Mouse (Mus musculus) lung, embryonic 16.5 days (tissue): ENCODE measurements around the gene Slc30a4. TPM values are rescaled to one million over a fixed set of nuclear protein-coding genes. Genes with fewer than 3 reads are reported as not detected.
A peak's percentile ranks its signal among the peaks of the same experiment; 100 is the strongest.

Source experiments
- ATAC-seq: fragments of 200-750 bp; cut with Nextera tagmentation; 2 replicates; pipeline ENCODE4 v1.8.0; 2017; ENCODE audit warnings: low read depth, mild to moderate bottlenecking, moderate library complexity
- H3K27ac ChIP-seq: fragments of 300-500 bp; sonication (generic); 2 replicates; pipeline ENCODE4 v1.5.1; 2014; ENCODE audit warnings: mild to moderate bottlenecking, control low read depth, low read length
- H3K27me3 ChIP-seq: fragments of 300-500 bp; sonication (generic); 2 replicates; pipeline ENCODE4 v1.6.1; 2014; ENCODE audit warnings: low read depth, low read length, mixed read lengths; ENCODE audit not compliant: control insufficient read depth, insufficient read depth
- H3K36me3 ChIP-seq: fragments of 300-500 bp; sonication (generic); 2 replicates; pipeline ENCODE4 v1.6.1; 2014; ENCODE audit warnings: low read length; ENCODE audit not compliant: control insufficient read depth, insufficient read depth
- H3K4me1 ChIP-seq: fragments of 300-500 bp; sonication (generic); replicated peaks from 2 replicates; pipeline ENCODE4 v1.6.1; 2014; ENCODE audit warnings: low read length, mixed read lengths; ENCODE audit not compliant: control insufficient read depth, insufficient read depth
- H3K4me2 ChIP-seq: fragments of 300-500 bp; sonication (generic); 2 replicates; pipeline ENCODE4 v1.6.1; 2014; ENCODE audit warnings: low read depth, low read length, control low read depth
- H3K4me3 ChIP-seq: fragments of 300-500 bp; sonication (generic); 2 replicates; pipeline ENCODE4 v1.5.1; 2014; ENCODE audit warnings: mild to moderate bottlenecking, low read length, control low read depth
- H3K9ac ChIP-seq: fragments of 300-500 bp; sonication (generic); 2 replicates; pipeline ENCODE4 v1.6.1; 2014; ENCODE audit warnings: low read length, control low read depth
- H3K9me3 ChIP-seq: fragments of 300-500 bp; sonication (generic); 2 replicates; pipeline ENCODE4 v1.6.1; 2016; ENCODE audit warnings: low read length; ENCODE audit not compliant: control insufficient read depth
- WGBS: fragments of 180-500 bp; shearing (Covaris S2); extraction: QIAGEN DNeasy Blood & Tissue Kit; methylation state at CpG from one replicate; pipeline ENCODE4 v1.1.7; 2014; 5-methylcytosine and 5-hydroxymethylcytosine counted together
- polyA plus RNA-seq: library from polyadenylated mRNA; unstranded; fragments of >200 nt; fragmentation: Nextera tagmentation; extraction: Ambion mirVana; gene quantifications from 2 replicates; pipeline ENCODE4 v1.2.1, GENCODE M21; 2015

The Slc30a4 gene
- polyA plus RNA-seq: 5.6 and 6.1 TPM in 2 replicates

GRCm38 (mm10) chr2:122702181-122703036 lies at the start of gene Slc30a4:
Gene Slc30a4 (minus strand): TSS chr2:122702663.
- peak; percentile 100 for ATAC-seq
- WGBS: under 1% methylated on average over 83 of the region's 111 CpGs
- peak within 1 kb of the TSS; percentile 21; the same call in 1 of the 2 replicates for H3K27ac ChIP-seq
- no peaks in the 10 kb centered on the region for H3K27me3 ChIP-seq
- H3K4me1 ChIP-seq: peaks cover 12% of the 10 kb centered on the region
- H3K9ac ChIP-seq: peak within 1 kb of the TSS; percentile 80
- H3K9me3 ChIP-seq: no peaks in the 10 kb centered on the region
- H3K4me2 ChIP-seq: peak within 1 kb of the TSS; percentile 89
- H3K36me3 ChIP-seq: no peaks in the 10 kb centered on the region
- peak within 1 kb of the TSS; percentile 81 for H3K4me3 ChIP-seq

GRCm38 (mm10) chr2:122746461-122746860 lies 44.0 kb upstream of the Slc30a4 start:
- no peak overlapping the region for H3K27ac ChIP-seq
- no peak overlapping the region for H3K4me3 ChIP-seq
- whole genome bisulfite sequencing: 85% methylated on average over 9 of the region's 9 CpGs
- H3K9me3 ChIP-seq: no peaks in the 10 kb centered on the region
- peaks cover 17% of the 10 kb centered on the region for H3K36me3 ChIP-seq
- no peak overlapping the region for H3K9ac ChIP-seq
- no peaks in the 10 kb centered on the region for H3K4me1 ChIP-seq
- H3K27me3 ChIP-seq: no peaks in the 10 kb centered on the region
- no peak for ATAC-seq
- H3K4me2 ChIP-seq: no peak overlapping the region

- WGBS: 22% methylated on average over 7 of the region's 7 CpGs
These were observed 36.6 kb upstream of the Slc30a4 start for GRCm38 (mm10) chr2:122739023-122739422.

GRCm38 (mm10) chr2:122737894-122738830 lies 35.7 kb upstream of the Slc30a4 start, which contains the start of gene Bloc1s6:
Gene Bloc1s6 (plus strand): TSS chr2:122738503.
- Histone ChIP-seq H3K27me3 (peaks cover 3% of the 10 kb centered on the region; the same call in 1 of the 2 replicates), H3K4me3 (peak within 1 kb of the TSS; percentile 99), H3K4me2 (peak within 1 kb of the TSS; percentile 77), H3K4me1 (peaks cover 10% of the 10 kb centered on the region), H3K9ac (peak within 1 kb of the TSS; percentile 99), H3K27ac (peak within 1 kb of the TSS; percentile 94), H3K36me3 (no peaks in the 10 kb centered on the region), H3K9me3 (no peaks in the 10 kb centered on the region)
- peak; percentile 97 for ATAC-seq
- under 1% methylated on average over 52 of the region's 59 CpGs for WGBS

More at GRCm38 (mm10) chr2:122739023-122739422, 36.6 kb upstream of the Slc30a4 start:
- no peaks in the 10 kb centered on the region for H3K36me3 ChIP-seq
- peaks cover 10% of the 10 kb centered on the region for H3K4me1 ChIP-seq
- ATAC-seq: no peak
- peaks cover 3% of the 10 kb centered on the region; the same call in 1 of the 2 replicates for H3K27me3 ChIP-seq
- no peaks in the 10 kb centered on the region for H3K9me3 ChIP-seq
- peak overlapping the region; percentile 99 for H3K9ac ChIP-seq
- peak overlapping the region; percentile 99 for H3K4me3 ChIP-seq
- peak overlapping the region; percentile 77 for H3K4me2 ChIP-seq
- H3K27ac ChIP-seq: peak overlapping the region; percentile 94; the same call in 1 of the 2 replicates

GRCm38 (mm10) chr2:122731456-122731855 lies 29.0 kb upstream of the Slc30a4 start:
- peaks cover 3% of the 10 kb centered on the region; the same call in 1 of the 2 replicates for H3K27me3 ChIP-seq
- no peak overlapping the region for H3K9ac ChIP-seq
- WGBS: 48% methylated on average over 2 of the region's 2 CpGs
- no peak overlapping the region for H3K4me2 ChIP-seq
- no peaks in the 10 kb centered on the region for H3K9me3 ChIP-seq
- H3K27ac ChIP-seq: no peak overlapping the region
- H3K4me1 ChIP-seq: no peaks in the 10 kb centered on the region
- no peak overlapping the region for H3K4me3 ChIP-seq
- no peaks in the 10 kb centered on the region for H3K36me3 ChIP-seq
- ATAC-seq: no peak

GRCm38 (mm10) chr2:122725604-122726003 lies 23.1 kb upstream of the Slc30a4 start:
- H3K4me3 ChIP-seq: no peak overlapping the region
- no peak overlapping the region for H3K4me2 ChIP-seq
- no peaks in the 10 kb centered on the region; the same call in 1 of the 2 replicates for H3K9me3 ChIP-seq
- H3K9ac ChIP-seq: no peak overlapping the region
- WGBS: 52% methylated on average over 10 of the region's 10 CpGs
- no peak overlapping the region for H3K27ac ChIP-seq
- no peaks in the 10 kb centered on the region for H3K4me1 ChIP-seq
- no peaks in the 10 kb centered on the region for H3K36me3 ChIP-seq
- no peaks in the 10 kb centered on the region for H3K27me3 ChIP-seq
- ATAC-seq: no peak

- Histone ChIP-seq H3K9ac (no peak overlapping the region), H3K36me3 (no peaks in the 10 kb centered on the region), H3K4me3 (no peak overlapping the region), H3K4me2 (no peak overlapping the region), H3K27ac (no peak overlapping the region), H3K9me3 (no peaks in the 10 kb centered on the region; the same call in 1 of the 2 replicates), H3K4me1 (no peaks in the 10 kb centered on the region), H3K27me3 (no peaks in the 10 kb centered on the region)
- 51% methylated on average over 3 of the region's 3 CpGs for WGBS
- no peak for ATAC-seq
These were observed 18.1 kb upstream of the Slc30a4 start for GRCm38 (mm10) chr2:122720564-122720963.

GRCm38 (mm10) chr2:122719232-122719631 lies 16.8 kb upstream of the Slc30a4 start:
- WGBS: 38% methylated on average over 1 of the region's 1 CpGs
- Histone ChIP-seq H3K9ac (no peak overlapping the region), H3K9me3 (no peaks in the 10 kb centered on the region; the same call in 1 of the 2 replicates), H3K4me2 (no peak overlapping the region), H3K36me3 (no peaks in the 10 kb centered on the region), H3K27me3 (no peaks in the 10 kb centered on the region), H3K4me3 (no peak overlapping the region), H3K4me1 (no peaks in the 10 kb centered on the region), H3K27ac (no peak overlapping the region)
- ATAC-seq: no peak
